Mouse (Mus musculus) CH12.LX (cell line): ENCODE results near the gene Il1rn.

Experiments used
- CTCF ChIP-seq, 2 experiments: IDR thresholded peaks in 1 of 2; conservative IDR thresholded peaks in 1 of 2; 2 replicates each; pipeline ENCODE4 v1.5.1; 2011 to 2012; ENCODE audit warnings: low read depth in 2 of 2, low read length in 2 of 2, improper control_type of control experiment in 1 of 2, inconsistent platforms in 1 of 2, mild to moderate bottlenecking in 1 of 2, moderate library complexity in 1 of 2
- E2F4 ChIP-seq: IDR thresholded peaks from 2 replicates; pipeline ENCODE4 v1.6.1; 2011; ENCODE audit warnings: low read depth, low read length, improper control_type of control experiment; ENCODE audit not compliant: insufficient replicate concordance
- EP300 ChIP-seq: IDR thresholded peaks from 2 replicates; pipeline ENCODE4 v1.6.1; 2011; ENCODE audit warnings: low read length, improper control_type of control experiment
- ETS1 ChIP-seq: conservative IDR thresholded peaks from 2 replicates; pipeline ENCODE4 v1.6.1; 2012; ENCODE audit warnings: low read depth, mild to moderate bottlenecking, inconsistent platforms, low read length, improper control_type of control experiment, moderate library complexity
- MAX ChIP-seq: IDR thresholded peaks from 2 replicates; pipeline ENCODE4 v1.6.1; 2011; ENCODE audit warnings: low read length, improper control_type of control experiment
- MAZ ChIP-seq: IDR thresholded peaks from 2 replicates; pipeline ENCODE4 v1.6.1; 2012; ENCODE audit warnings: low read depth, mild to moderate bottlenecking, inconsistent platforms, low read length, improper control_type of control experiment, moderate library complexity
- MEF2A ChIP-seq: IDR thresholded peaks from 2 replicates; pipeline ENCODE4 v1.6.1; 2014; ENCODE audit warnings: low read depth, mild to moderate bottlenecking, inconsistent platforms, low read length, improper control_type of control experiment, borderline replicate concordance
- NRF1 ChIP-seq: IDR thresholded peaks from 2 replicates; pipeline ENCODE4 v1.6.1; 2014; ENCODE audit warnings: low read depth, mild to moderate bottlenecking, inconsistent platforms, low read length, improper control_type of control experiment, moderate library complexity
- PAX5 ChIP-seq: IDR thresholded peaks from 2 replicates; pipeline ENCODE4 v1.6.1; 2012; ENCODE audit warnings: low read length, inconsistent platforms, mixed read lengths
- POLR2A ChIP-seq: IDR thresholded peaks from 2 replicates; pipeline ENCODE4 v1.6.1; 2011; ENCODE audit warnings: low read depth, mild to moderate bottlenecking, improper control_type of control experiment, low read length
- RAD21 ChIP-seq: IDR thresholded peaks from 2 replicates; pipeline ENCODE4 v1.6.1; 2011; ENCODE audit warnings: low read depth, mild to moderate bottlenecking, low read length, improper control_type of control experiment, moderate library complexity

DNA sequence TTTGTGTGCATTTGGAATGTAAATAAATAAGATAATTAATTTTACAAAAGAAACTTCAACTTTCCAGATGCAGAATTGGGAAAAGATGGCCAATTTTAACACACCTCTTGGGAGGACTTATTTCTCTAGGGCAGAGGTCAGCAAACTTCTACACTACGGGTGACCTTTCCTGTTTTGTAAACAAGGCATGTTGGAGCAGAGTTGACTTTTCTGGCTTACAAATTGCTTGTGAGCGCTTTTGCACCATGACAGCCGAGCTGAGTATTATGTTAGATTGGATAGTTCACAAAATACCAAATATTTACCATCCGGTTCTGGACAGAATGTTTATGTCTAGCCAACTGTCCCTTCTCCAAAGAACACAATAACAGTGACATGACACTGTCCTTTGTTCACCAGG lies 8.0 kb downstream of the Il1rn start:
- TF ChIP-seq RAD21, result no peak
- no peak for TF ChIP-seq CTCF (conservative IDR thresholded peaks at IDR 0.05 in 1 of 2, IDR thresholded peaks at IDR 0.05 in 1 of 2; ENCODE audit: low read depth in 2 of 2, low read length in 2 of 2)
- TF ChIP-seq PAX5, result no peak
- TF ChIP-seq NRF1, result no peak
- no peak for TF ChIP-seq EP300
- no peak for TF ChIP-seq ETS1
- TF ChIP-seq MEF2A, result no peak
- no peak for TF ChIP-seq MAX
- TF ChIP-seq POLR2A, result no peak
- no peak for TF ChIP-seq MAZ
- TF ChIP-seq E2F4, result no peak
